24 mouse cellular contexts compared by ENCODE assay signal in genomic region chr7:43675091-43675490, GRCm38 (mm10). TPM values are rescaled to one million over a fixed set of nuclear protein-coding genes. Genes with fewer than 3 reads are reported as not detected.
"Had no signal": no experiment of that assay in that cellular context is flagged by ENCODE, and none has a peak within 500 bp of the region (broad histone marks: within the 10 kb centered on the region; RNA-seq: fewer than 3 reads in every experiment).

No protein-coding gene starts in this region.

- DNase-seq: kidney, adult 2 months; kidney, postnatal 25 days; left cerebral cortex, postnatal 4 days; liver; lung, adult 18-20 months; lung, postnatal 10 days; lung, postnatal 36 days; retina, postnatal 1 day; right cerebral cortex, postnatal 25 days; spleen, adult 18-20 months; thymus, postnatal 25 days had no signal

- H3K4me3 ChIP-seq: layer of hippocampus, adult 2 months; limb, embryonic 13.5 days; liver, embryonic 12.5 days; liver, embryonic 15.5 days; lung, embryonic 15.5 days; midbrain, embryonic 12.5 days; midbrain, embryonic 15.5 days; neural tube, embryonic 12.5 days; neural tube, embryonic 15.5 days had no signal

- H3K9ac ChIP-seq: limb, embryonic 13.5 days; liver, embryonic 12.5 days; liver, embryonic 15.5 days; lung, embryonic 15.5 days; midbrain, embryonic 12.5 days; midbrain, embryonic 15.5 days; neural tube, embryonic 12.5 days; neural tube, embryonic 15.5 days had no signal

- H3K27me3 ChIP-seq: limb, embryonic 13.5 days; liver, embryonic 12.5 days; liver, embryonic 15.5 days; lung, embryonic 15.5 days; midbrain, embryonic 12.5 days; midbrain, embryonic 15.5 days; neural tube, embryonic 12.5 days; neural tube, embryonic 15.5 days had no signal

- H3K27ac ChIP-seq: kidney, postnatal 0 days; layer of hippocampus, adult 2 months; limb, embryonic 13.5 days; liver, embryonic 12.5 days; liver, embryonic 15.5 days; lung, embryonic 15.5 days; midbrain, embryonic 12.5 days; midbrain, embryonic 15.5 days; neural tube, embryonic 12.5 days; neural tube, embryonic 15.5 days had no signal

- H3K9me3 ChIP-seq: liver, embryonic 12.5 days; liver, embryonic 15.5 days; lung, embryonic 15.5 days; midbrain, embryonic 12.5 days; neural tube, embryonic 12.5 days; neural tube, embryonic 15.5 days had no signal

RNA-seq across cellular contexts. Expression of gene Klk14, which starts 15.1 kb away (rescaled TPM):
- total RNA-seq: layer of hippocampus, adult 2 months; layer of hippocampus, postnatal 14 days; left cerebral cortex, adult 8-10 months; left cerebral cortex, postnatal 14 days had no signal

RNA-seq across cellular contexts. Expression of gene Klk13, which starts 37.3 kb away (rescaled TPM):
- total RNA-seq: layer of hippocampus, adult 2 months; layer of hippocampus, postnatal 14 days; left cerebral cortex, adult 8-10 months; left cerebral cortex, postnatal 14 days; left cerebral cortex, postnatal 4 days had no signal

RNA-seq across cellular contexts. Expression of gene Ceacam18, which starts 40.6 kb away (rescaled TPM):
- total RNA-seq: layer of hippocampus, adult 2 months; left cerebral cortex, adult 8-10 months had no signal
